Mouse (Mus musculus) left cerebral cortex, adult 18-20 months (tissue): ENCODE measurements around the gene Usp6nl. TPM values are rescaled to one million over a fixed set of nuclear protein-coding genes. Genes with fewer than 3 reads are reported as not detected.

Experiments
- DNase-seq, 2 experiments: peaks; one replicate each; pipeline ENCODE4 v3.0.0; 2021 to 2022; ENCODE audit warnings: low spot score in 2 of 2, mixed read lengths in 1 of 2
- total RNA-seq, 2 experiments: library from RNA; stranded (reverse); gene quantifications; 2 replicates each; pipeline ENCODE4 v1.2.3; 2021

Gene Usp6nl
- total RNA-seq, 2 experiments from 2014 or later = 18.8 to 20.1 TPM

DNA sequence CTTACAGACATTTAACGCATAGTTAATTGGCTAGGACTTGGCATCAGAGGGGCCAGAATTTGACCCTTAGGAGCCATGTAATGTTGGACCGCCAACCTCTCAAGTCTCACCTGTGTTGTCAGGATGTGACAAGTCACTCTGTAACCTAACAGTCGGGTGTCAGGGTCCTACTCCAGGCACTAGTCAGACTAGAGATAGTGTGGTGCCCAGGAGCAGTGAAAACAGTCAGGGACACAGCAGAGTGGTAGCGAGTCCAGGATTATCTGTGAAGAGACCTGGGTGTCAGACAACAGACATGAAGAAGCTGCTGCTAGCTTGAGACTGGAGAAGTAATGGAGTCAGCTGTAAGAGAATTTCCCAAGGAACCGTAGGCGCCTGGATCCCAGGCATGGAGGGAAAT lies 45.0 kb downstream of the Usp6nl start:
- DNase-seq = no peak

DNA sequence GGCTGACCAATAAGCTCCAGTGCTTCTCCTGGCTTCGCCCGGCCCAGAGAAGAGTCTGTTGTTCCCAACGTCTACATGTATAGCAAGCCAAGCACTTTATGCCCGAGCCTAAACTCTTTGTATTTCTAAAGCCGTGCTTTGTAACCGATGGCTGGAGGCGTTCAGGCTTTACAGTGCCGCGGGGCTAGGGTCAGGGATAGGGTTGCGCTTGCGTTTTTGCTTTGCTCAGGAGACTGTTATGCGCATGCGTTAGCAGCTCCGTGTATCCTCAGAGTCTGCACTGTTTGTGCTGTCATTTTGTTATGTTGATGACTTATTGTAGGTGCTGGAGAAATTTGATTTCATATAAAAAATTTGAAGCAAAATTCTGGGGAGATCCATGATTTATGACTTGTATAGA lies 51.7 kb downstream of the Usp6nl start:
- DNase-seq = no peak

DNA sequence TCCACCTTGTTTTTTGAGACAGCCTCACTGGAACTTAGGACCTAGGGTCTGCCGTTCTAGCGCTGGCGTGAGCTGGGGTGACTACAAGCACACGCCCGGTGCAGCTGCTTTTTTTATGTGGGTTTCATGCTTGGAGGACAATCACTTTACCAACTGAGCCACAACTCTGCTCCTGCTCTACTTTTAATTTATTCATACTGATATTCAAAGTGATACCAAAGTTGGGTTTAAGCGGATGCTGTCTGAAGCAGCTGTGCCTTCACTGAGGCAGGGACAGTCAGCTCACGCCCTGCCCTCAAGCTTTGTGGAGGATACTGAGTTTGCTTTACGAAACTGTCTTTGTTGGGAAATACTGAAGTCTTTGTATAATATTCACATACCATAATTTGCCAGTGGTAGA lies 53.6 kb downstream of the Usp6nl start:
- no peak for DNase-seq

DNA sequence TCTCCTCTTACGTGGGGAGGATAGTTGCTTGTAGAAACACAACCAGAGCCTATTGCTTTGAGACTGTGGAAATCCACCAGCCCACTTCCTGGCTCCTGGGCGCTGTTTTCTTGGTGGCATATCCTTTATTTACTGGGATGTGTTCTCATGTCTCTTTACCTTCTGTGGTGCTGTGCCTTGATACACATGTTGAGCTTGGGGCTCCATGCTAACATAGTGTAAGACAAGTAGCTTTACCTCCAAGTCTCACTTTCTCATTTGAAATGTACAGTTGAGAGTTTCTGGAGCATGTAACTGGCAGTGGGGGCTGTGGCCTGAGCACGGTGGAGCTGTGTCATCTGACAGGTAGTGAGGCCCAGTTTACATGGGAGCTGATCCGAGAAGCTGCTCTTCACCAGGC lies 54.5 kb downstream of the Usp6nl start:
- no peak for DNase-seq

DNA sequence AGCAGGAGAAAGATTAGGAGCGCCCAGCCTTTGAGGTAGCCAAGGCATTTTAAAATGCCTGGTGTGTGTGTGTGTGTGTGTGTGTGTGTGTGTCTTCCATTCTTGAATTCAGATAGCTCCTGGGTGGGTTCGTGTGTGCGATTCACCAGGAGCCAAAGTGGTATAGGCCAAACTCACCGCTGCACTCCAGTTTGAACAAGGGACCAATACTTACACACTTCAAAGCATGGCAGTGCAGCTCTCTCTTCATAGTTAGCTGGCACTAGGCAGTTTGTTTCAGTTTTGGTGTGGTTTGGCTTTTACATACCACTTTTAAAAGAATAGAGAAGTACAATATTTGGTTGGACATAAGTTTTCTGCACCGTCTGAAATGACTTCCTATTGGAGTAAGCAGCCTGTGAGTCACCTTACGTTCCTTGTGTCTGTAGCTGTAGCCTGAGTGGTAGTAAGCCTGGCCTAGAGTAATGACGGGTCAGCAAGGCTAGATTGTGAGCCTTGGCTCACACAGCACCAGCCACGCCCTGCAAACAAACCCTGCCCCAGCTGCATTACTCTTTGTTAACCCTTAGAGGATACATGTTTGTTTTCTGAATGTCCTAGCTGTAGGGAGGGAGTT lies 56.2 kb downstream of the Usp6nl start:
- no peak for DNase-seq

DNA sequence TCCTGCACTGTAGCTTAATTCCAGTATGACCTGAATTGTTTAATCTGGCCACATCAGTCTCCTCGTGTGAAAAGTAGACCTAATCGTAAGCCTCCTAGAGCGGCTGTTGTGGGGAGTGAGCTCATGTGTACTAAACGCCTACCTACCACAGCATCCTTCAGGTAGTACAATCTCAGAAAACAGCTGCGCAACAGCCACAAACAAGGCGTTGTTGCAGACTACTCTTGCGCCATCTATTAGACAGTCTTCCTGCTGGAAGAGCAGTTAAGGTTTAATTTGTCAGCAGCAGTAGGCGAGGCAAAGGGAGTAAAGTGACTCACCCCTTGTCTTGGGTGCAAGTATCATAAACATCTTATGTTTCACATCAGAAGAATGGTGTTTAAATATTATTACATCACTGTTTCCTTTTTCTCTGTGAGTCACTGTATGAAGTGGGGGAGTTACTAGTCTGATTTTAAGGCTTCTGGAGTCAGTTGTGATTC lies 57.3 kb downstream of the Usp6nl start:
- no peak for DNase-seq

DNA sequence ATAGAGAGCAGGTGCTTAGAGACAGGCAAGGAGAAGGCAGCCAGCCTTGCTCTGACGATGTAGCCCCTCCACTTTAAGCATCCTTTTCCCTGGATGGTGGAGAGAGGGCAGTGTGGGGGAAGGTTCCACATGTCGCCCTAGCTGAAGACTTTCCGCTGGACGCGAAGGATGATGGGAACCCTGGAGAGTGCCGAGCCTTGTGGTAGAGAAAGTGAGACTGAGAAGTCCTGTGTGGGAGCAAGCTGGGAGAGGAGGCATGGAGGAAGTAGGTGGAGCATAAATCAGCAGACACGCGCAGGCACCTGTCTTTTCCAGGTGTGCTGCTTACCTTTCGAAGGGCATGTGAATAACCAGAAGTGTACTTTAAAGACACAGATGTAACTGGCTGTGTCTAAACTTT lies 57.9 kb downstream of the Usp6nl start:
- DNase-seq = no peak

DNA sequence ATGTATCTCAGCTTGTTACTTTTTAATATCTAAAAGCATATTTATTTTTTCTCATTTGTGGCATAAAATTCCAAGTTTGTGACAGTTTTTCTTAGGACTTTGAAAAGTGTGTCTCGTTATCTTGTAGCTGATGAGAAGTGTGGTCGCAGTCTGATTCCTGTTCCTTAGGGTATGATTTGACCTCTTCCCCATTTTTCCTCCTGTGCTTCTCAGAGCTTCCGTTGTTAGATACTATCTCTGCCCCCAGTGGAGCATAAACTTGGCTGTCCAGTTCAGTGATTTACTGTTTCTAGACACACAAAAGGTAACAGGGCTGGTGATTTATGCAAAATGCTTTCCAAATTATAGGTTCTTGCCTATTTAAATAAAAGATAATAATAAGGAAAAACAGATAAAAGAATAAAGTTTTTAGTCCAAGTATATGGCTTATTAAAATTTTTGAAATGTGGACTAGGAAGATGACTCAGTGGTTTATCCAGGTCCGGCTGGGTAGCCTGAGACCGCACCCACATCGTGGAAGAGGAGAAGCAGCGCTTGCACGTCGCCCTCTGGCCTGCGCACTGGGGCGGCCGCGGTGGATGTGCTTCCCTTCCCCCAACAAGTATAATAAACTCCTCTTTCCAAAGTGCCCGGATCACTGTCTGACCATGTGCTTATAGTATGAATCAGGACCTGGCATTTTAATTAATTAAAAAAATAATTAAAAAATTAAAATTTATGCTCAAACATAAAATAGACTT lies 62.1 kb downstream of the Usp6nl start:
- DNase-seq = no peak

DNA sequence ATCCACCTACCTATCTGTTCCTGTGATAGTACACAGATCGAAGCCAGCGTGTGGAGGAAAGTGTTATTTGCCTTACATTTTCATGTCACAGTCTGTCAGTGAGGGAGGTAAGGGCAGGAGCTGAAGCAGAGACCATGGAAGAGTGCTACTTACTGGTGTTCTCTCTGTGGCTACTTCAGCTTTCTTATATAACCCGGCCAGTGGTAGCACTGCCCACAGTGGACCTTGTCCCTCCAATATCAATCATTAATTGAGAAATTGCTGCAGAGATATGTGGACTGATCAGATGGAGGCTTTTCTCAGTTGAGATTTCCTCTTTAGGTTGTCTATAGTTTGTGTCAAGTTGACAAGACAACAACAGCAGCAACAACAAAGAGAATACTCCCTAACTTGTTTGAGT lies 66.7 kb downstream of the Usp6nl start:
- DNase-seq = no peak

DNA sequence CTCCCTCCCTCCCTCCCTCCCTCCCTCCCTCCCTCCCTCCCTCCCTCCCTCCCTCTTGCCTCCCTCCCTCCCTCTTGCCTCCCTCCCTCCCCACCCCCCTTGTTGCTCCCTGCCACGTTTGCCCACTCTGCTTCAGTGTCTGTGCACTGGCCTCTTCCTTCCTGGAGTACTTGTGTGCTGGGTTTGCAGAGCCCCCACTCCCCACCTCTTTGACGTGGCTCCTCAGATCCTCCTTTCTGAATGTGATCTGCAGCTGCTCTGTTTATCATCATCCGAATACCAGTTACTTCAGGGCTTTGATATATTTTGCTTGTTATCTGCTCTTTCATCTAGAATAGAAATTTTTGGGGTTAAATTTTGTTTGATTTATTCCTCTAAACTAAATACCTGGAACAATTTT lies 68.8 kb downstream of the Usp6nl start:
- no peak for DNase-seq

DNA sequence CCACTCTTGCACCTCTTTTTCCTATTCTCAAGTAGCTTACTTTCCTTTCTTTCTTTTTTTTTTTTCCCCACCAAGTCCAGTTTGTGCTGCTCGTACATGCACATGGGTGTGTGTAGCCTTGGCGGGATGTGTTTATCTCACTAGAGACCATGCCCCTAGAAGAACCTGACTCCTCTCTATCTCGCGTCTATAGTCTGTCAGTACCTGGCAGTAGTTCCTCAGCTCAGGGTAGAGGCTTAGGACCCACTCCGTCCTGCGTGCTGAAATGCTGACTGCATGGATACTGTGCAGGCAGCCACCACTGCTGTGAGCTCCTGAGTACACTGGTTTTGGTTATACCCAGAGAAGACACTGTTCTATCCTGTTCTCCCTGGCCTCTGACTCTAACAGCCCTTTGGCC lies 69.5 kb downstream of the Usp6nl start:
- DNase-seq = no peak

DNA sequence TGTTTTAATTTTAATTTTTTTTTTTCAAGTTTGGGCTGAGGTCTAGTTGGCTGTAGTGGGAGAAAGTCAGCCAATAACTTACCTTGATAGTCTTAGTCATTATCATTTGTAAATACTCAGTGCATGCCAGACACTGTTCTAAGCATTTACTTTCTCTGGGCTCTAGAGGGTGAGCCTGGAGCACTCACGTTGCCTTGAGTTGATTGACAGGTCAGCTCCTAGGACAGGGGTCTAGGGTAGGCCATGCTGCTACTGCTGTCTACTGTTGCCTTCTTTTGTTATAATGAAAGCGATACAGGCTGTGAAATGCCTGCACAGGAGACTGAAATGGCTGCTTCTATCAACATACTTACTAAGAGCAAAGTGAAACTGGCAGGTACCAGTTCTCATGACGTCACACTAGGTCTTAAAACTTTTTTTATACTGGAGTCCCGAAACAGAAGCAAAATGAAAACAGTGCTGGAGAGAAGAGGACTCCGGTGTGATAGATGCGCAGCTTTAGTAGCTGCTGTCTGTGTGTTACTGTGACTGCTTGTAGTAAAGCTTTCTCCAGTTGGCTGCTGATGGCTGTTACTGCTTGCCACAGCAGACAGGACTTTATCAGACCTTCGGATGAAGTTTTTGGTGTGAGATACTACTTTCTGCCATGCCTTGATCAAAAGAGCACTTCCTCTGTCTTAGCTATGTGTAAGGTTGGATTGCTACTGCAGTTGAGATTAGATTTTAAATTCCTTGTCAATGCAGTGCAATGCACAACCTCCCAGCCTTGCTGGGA lies 73.6 kb downstream of the Usp6nl start:
- no peak for DNase-seq

DNA sequence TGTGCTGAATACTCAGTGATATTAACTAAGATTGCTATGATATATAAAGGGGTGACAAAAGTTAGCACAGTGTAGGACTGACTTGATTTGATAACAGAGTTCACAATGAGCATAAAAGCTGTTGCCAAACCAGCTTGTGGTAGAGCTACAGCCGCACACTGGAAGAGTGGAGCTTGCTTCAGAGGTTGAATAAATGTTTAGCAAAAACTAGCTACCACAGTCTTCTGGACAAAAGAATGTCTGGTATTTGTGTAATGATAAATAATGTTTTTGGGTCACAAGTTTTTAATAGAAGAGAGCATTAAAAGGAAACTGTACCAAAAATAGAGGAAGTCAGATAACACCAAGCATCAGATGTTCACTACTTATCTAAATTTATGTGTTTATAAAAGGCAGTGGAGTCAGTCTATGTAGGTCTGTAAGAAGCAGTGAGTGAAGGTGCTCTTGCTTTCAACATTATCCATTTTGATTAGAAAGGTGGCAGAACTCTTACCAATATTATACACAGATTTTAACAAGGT lies 74.2 kb downstream of the Usp6nl start:
- no peak for DNase-seq

DNA sequence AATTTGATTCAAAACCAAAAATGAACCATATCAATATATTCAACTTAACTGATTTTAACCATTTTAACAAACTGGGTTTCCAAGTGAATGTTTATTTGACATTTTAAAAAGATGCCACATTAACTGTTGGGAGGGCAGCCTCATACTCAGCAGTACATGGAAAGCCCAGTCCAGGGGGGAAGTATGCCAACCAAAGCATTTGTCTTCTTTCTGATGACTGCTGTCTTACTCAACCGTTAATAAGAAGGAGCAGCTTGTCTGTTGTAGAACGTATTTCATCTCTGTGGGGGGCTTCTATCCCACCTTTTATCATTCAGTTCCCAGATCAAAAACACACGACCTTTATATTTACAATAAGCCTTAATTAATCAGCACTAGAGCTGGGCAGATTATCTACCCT lies 74.7 kb downstream of the Usp6nl start:
- DNase-seq = no peak

DNA sequence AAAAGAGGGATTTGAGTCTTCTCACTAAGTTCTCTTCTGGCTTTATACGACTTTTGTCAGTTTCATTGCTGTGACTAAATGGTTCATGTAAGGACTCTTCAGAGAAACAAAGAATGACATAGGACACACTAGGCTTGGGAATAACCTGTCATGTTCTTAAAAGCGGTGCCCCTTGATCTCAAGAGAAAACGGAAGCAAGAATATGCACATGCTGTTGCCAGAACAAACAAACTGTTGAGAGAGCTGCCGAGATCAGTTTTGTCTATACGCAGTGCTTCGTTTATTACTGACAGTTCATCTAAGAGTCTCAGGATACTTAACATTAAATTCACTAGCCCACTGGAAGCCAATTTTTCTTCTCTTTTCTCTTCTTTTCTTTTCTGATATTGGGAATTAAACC lies 76.4 kb downstream of the Usp6nl start:
- DNase-seq = no peak

DNA sequence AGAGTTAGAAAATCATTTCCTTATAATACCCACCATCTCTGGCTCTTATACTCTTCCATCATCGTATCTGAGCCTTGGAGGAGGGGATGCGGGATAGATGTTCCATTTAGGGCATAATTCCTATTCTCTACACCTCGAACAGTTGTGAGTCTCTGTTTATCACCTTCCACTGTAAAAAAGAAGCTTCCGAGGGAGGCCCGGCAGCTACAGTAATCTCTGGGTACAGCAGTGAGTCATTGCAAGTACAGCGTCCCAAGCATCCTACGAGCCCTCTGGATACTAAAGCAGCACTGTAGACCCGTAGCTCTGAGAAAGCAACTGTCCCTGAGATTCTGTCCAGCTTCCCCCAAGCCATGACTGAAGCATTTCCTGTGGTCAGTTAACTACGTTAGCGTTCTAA lies 78.6 kb downstream of the Usp6nl start:
- DNase-seq = no peak

DNA sequence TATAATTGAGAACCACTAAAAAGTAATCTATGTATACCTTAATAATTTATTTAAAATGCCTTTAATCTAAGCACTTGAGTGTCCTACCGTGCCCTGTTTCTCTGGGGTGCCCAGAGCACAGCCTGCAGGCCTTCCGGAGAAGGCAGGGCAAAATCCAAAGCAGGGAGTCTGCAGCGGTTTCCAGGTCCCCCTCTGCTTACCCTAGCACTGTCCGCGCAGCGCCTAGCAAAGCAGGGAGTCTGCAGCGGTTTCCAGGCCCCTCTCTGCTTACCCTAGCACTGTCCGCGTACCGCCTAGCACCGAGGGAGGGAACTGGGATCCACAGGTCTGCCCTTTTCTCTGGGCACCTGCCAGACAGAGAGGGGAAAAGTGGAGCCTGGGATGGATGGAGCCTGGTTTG lies 80.9 kb downstream of the Usp6nl start:
- no peak for DNase-seq

DNA sequence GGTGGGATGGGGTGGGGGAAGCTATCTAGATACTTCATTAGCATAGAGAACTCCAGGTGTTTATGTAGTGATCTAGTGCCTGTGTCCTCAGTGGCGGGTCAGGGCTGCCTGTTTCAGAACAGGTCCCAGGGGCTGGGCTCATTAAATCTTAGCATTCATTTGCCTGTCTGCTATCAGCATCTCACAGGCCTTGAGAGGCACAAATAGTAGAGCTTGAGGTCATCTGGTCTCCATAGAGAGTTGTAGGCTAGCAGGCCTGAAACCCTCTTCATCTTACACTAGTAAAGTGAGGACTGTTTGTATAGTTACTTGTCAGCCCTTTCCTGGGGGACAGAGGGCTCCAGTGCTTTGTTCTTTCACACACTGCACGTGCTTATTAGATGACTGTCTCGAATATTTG lies 81.5 kb downstream of the Usp6nl start:
- DNase-seq = no peak

DNA sequence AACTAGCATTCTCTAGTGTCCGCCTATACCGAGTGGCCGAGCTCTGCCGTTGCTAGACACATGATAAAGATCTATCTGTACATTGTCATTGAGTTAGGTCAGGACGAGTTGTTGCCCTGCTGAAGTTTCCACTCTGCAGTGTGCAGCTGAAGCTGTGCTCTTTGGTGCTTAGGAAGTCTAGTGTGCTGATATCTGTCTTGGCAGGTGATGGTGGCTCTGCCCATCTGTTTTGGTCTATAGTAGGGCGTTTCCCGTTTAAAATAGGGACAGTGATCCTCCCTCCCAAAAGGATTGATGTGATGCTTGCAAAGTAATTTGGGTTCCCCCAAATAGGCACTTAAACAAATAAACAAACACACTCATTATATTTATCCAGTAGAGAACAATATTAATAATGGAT lies 82.2 kb downstream of the Usp6nl start:
- no peak for DNase-seq

DNA sequence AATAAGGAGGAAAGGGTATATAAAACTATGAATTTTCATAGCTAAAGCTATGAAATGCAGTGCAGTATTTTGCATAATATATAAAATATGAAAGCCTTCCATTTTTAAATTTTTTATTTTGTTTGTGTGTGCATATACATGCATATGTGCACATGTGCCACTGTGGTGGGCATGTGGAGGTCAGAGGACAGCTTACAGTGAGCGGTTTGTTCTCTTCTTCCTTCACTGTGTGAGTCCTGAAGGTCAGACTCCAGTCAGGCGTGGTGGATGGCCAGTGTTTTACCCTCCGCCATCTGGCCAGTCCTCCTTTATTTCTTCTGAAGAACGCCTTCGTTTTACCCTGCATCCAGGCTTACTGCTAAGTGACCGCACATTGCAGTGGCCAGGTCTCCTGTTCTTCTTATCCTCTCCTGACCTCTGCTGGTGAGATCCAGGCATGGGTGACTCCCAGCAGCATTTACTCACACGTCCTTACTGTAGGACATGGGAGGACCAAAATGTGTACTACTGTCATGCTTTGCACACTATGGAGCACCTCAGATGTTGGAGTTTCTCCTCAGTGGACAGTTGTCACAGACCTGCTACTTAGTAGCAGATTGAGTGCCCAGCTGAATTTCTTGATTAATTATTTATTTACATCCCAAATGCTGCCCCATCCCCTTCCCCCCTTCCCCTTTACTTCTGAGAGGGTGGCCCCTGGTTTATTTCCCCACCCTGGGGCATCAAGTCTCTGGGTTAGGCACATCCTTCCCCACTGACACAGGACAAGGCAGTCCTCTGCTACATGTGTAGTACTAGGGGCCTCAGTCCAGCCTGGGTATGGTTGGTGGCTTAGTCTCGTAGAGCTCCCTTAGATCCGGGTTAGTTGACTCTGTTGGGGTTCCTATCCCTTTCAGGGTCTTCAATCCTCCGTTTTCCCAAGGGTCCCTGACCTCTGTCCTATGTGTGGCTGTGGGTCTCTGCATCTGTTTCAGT lies 82.9 kb downstream of the Usp6nl start:
- DNase-seq = peak; percentile 77 to 78

DNA sequence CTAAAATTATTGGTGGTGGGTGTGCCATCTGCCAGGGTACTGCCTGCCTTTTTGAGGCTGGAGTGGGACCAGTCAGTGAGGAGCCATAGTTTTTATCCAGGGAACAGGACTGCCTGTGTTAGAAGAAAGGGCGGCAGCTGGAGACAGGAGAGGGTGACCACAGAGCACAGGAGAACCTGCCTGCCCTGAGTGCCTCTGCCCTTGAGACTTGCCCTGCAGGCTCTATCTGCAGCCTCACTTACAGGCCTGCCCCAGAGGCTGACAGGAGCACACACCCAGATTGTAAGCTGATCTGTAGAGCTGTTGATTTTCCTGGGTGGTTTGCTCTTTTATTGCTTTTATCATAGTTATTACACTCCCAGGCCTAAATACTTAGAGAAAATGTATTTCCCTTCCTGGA lies 85.2 kb downstream of the Usp6nl start:
- DNase-seq = no peak
